Mouse (Mus musculus) midbrain, embryonic 13.5 days (tissue): ENCODE data around the gene En2. TPM values are rescaled to one million over a fixed set of nuclear protein-coding genes. Genes with fewer than 3 reads are reported as not detected.

Experiments used
- ATAC-seq: fragments of 200-750 bp; cut with Nextera tagmentation; 2 replicates; pipeline ENCODE4 v1.8.0; 2017; ENCODE audit warnings: mild to moderate bottlenecking, moderate TSS enrichment, moderate library complexity
- H3K27ac ChIP-seq: fragments of 300-500 bp; sonication (generic); 2 replicates; pipeline ENCODE4 v1.5.1; 2015; ENCODE audit warnings: inconsistent platforms, mild to moderate bottlenecking, moderate library complexity
- H3K27me3 ChIP-seq: fragments of 300-500 bp; sonication (generic); 2 replicates; pipeline ENCODE4 v1.6.1; 2015; ENCODE audit warnings: mild to moderate bottlenecking, inconsistent platforms
- H3K36me3 ChIP-seq: fragments of 300-500 bp; sonication (generic); 2 replicates; pipeline ENCODE4 v1.6.1; 2015; ENCODE audit warnings: mild to moderate bottlenecking, inconsistent platforms
- H3K4me1 ChIP-seq: fragments of 300-500 bp; sonication (generic); replicated peaks from 2 replicates; pipeline ENCODE4 v1.6.1; 2015; ENCODE audit warnings: inconsistent platforms
- H3K4me2 ChIP-seq: fragments of 300-500 bp; sonication (generic); replicated peaks from 2 replicates; pipeline ENCODE4 v1.6.1; 2015; ENCODE audit warnings: moderate library complexity, mild to moderate bottlenecking, inconsistent platforms
- H3K4me3 ChIP-seq: fragments of 300-500 bp; sonication (generic); replicated peaks from 2 replicates; pipeline ENCODE4 v1.5.1; 2015; ENCODE audit warnings: mild to moderate bottlenecking, inconsistent platforms
- H3K9ac ChIP-seq: fragments of 300-500 bp; sonication (generic); replicated peaks from 2 replicates; pipeline ENCODE4 v1.6.1; 2015; ENCODE audit warnings: mild to moderate bottlenecking, inconsistent platforms
- H3K9me3 ChIP-seq: fragments of 300-500 bp; sonication (generic); 2 replicates; pipeline ENCODE4 v1.6.1; 2016; ENCODE audit warnings: mild to moderate bottlenecking, inconsistent platforms
- WGBS: fragments of 180-500 bp; shearing (Covaris S2); methylation state at CpG from one replicate; pipeline ENCODE4 v1.1.7; 2015; 5-methylcytosine and 5-hydroxymethylcytosine counted together
- polyA plus RNA-seq: library from polyadenylated mRNA; unstranded; fragments of >200 nt; fragmentation: Nextera tagmentation; extraction: Ambion mirVana; gene quantifications from 2 replicates; pipeline ENCODE4 v1.2.1, GENCODE M21; 2015

Gene En2
- polyA plus RNA-seq, 1 experiment from 2014 or later = 2.2 TPM

- ATAC-seq = 0 out of 2 replicates have a peak, but pooled peaks have one; percentile 15
- Histone ChIP-seq H3K9ac (peak overlapping the region; percentile 55), H3K4me3 (peak overlapping the region; percentile 30), H3K9me3 (no peaks in the 10 kb centered on the region), H3K27me3 (peaks cover 89% of the 10 kb centered on the region), H3K4me2 (peak overlapping the region; percentile 64), H3K36me3 (0 out of 2 replicates have a peak, but pooled peaks cover 4% of the 10 kb centered on the region), H3K27ac (peak overlapping the region; percentile 90), H3K4me1 (peaks cover 68% of the 10 kb centered on the region)
- 4% methylated on average over 1 of the region's 1 CpGs for WGBS
These were observed 8.2 kb downstream of the En2 start for GRCm38 (mm10) chr5:28173674-28174073.

- peaks cover 70% of the 10 kb centered on the region for H3K4me1 ChIP-seq
- ATAC-seq = no peak
- H3K27ac ChIP-seq = peak overlapping the region; percentile 90
- peak overlapping the region; percentile 30 for H3K4me3 ChIP-seq
- peak overlapping the region; percentile 64 for H3K4me2 ChIP-seq
- 0 out of 2 replicates have a peak, but pooled peaks cover 4% of the 10 kb centered on the region for H3K36me3 ChIP-seq
- H3K9ac ChIP-seq = peak overlapping the region; percentile 55
- 5% methylated on average over 9 of the region's 9 CpGs for WGBS
- peaks cover 89% of the 10 kb centered on the region for H3K27me3 ChIP-seq
- no peaks in the 10 kb centered on the region for H3K9me3 ChIP-seq
These were observed 8.6 kb downstream of the En2 start for GRCm38 (mm10) chr5:28174086-28174485.

DNA sequence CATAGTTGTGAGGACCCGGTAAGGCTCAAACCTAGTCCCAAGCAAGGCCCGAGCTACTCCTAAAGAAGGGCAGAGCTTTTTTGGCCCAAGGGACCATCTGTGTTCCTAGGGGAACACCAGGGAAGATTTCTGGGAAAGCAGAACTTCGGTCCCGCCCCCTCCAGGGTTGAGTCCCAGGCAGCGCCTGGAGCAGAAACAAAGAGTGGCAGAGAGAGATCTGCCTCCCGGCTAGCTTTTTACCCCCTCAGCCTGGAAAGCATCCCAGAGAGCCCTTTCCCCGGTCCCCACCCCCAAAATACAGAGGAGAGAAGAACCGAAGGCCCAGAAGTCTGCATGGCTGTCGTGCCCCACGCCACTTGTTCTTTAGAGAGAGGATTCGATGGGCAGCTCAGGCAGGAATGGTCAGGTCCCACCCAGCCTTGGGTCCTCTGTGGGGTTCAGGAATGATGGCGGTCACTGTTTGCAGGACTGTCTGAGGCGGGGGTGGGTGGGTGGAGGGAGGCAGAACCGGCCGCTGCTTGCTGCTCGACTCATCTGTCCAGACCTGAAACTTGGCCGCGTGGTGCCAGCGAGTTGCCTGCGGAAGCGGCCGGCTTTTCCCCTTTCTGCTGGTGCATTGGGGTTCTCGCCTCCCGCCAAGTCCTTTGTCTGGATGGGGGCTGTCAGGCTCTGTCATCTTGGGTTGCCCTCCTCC is 9.5 kb downstream of the En2 start:
- Histone ChIP-seq H3K27me3 (peaks cover 89% of the 10 kb centered on the region), H3K9me3 (no peaks in the 10 kb centered on the region), H3K4me1 (peaks cover 71% of the 10 kb centered on the region), H3K36me3 (0 out of 2 replicates have a peak, but pooled peaks cover 2% of the 10 kb centered on the region), H3K9ac (peak overlapping the region; percentile 63), H3K4me3 (peak overlapping the region; percentile 30), H3K4me2 (peak overlapping the region; percentile 64), H3K27ac (peak overlapping the region; percentile 90)
- ATAC-seq = peak; percentile 41
- 1% methylated on average over 24 of the region's 24 CpGs for WGBS

GRCm38 (mm10) chr5:28175570-28175919 is 10.1 kb downstream of the En2 start:
- Histone ChIP-seq H3K27me3 (peaks cover 92% of the 10 kb centered on the region), H3K4me3 (peak overlapping the region; percentile 30), H3K36me3 (no peaks in the 10 kb centered on the region), H3K9me3 (no peaks in the 10 kb centered on the region), H3K4me2 (peak overlapping the region; percentile 64), H3K27ac (peak overlapping the region; percentile 90), H3K9ac (peak overlapping the region; percentile 63), H3K4me1 (peaks cover 73% of the 10 kb centered on the region)
- WGBS = 3% methylated on average over 10 of the region's 10 CpGs
- ATAC-seq = peak; percentile 22

- Histone ChIP-seq H3K4me1 (peaks cover 73% of the 10 kb centered on the region), H3K9ac (peak overlapping the region; percentile 63; the same call in 1 of the 2 replicates), H3K36me3 (no peaks in the 10 kb centered on the region), H3K27me3 (peaks cover 92% of the 10 kb centered on the region), H3K4me2 (peak overlapping the region; percentile 64), H3K27ac (peak overlapping the region; percentile 90), H3K9me3 (no peaks in the 10 kb centered on the region), H3K4me3 (0 out of 2 replicates have a peak overlapping the region, but pooled peaks have one; percentile 5)
- ATAC-seq = no peak
- WGBS = 1% methylated on average over 4 of the region's 4 CpGs
These were observed 10.5 kb downstream of the En2 start for GRCm38 (mm10) chr5:28176023-28176422.

- WGBS = 4% methylated on average over 2 of the region's 2 CpGs
- H3K36me3 ChIP-seq = no peaks in the 10 kb centered on the region
- peaks cover 94% of the 10 kb centered on the region for H3K27me3 ChIP-seq
- ATAC-seq = peak; percentile 40
- H3K4me3 ChIP-seq = no peak overlapping the region
- H3K4me1 ChIP-seq = peaks cover 72% of the 10 kb centered on the region
- H3K4me2 ChIP-seq = no peak overlapping the region
- peak overlapping the region; percentile 90 for H3K27ac ChIP-seq
- no peak overlapping the region for H3K9ac ChIP-seq
- no peaks in the 10 kb centered on the region for H3K9me3 ChIP-seq
These were observed 11.1 kb downstream of the En2 start for GRCm38 (mm10) chr5:28176585-28176984.

DNA sequence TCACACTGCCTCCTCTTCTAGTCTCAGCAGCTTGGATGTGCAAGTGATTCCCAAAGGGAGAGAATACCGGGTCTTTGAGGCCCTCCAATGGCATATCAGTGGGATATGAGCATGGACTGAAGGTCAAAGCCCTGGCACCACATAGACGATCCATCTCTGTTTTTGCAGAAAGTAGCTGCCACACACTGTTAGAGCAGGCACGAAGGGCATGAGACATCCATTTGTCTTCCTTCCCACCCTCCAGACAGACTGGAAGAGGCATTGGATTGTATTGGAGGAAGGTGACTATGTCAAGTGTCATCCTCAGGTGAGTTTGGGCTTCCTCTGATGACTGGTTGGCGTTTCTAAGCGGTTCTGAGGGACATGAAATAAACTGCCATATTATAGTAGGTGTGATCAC is 12.8 kb downstream of the En2 start:
- Histone ChIP-seq H3K27me3 (peaks cover 95% of the 10 kb centered on the region), H3K9ac (no peak overlapping the region), H3K27ac (no peak overlapping the region), H3K4me2 (no peak overlapping the region), H3K9me3 (no peaks in the 10 kb centered on the region), H3K36me3 (no peaks in the 10 kb centered on the region), H3K4me1 (peaks cover 61% of the 10 kb centered on the region), H3K4me3 (no peak overlapping the region)
- WGBS = 19% methylated on average over 5 of the region's 5 CpGs
- no peak for ATAC-seq

DNA sequence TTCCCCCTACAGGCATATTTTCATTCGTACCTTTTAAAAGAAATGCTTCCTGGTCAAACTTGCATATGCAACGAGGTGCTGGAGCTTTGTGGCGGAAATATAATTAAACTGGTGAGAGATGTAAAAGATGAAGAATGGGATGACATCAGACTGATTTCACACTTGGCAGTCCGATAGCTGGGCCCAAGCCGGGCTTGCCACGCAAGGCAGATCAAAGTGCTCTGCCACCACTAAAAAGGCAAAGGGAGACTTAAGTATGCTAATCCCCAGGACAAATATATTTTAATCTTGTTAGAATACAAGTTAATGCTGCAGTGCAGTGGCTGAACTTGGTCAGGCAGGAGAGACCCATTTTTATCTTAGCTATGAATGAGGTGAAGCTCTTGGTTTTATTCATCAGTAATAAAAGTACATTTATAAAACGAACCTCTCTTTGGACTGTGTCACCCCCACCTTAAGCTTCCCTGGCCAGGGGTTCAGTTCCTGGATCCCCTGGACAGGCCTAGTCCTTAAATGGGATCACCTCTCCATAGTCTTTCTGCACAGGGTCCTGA is 13.8 kb downstream of the En2 start:
- no peaks in the 10 kb centered on the region for H3K9me3 ChIP-seq
- H3K4me3 ChIP-seq = no peak overlapping the region
- ATAC-seq = 0 out of 2 replicates have a peak, but pooled peaks have one; percentile 31
- no peak overlapping the region for H3K9ac ChIP-seq
- WGBS = 3% methylated on average over 7 of the region's 7 CpGs
- peaks cover 94% of the 10 kb centered on the region for H3K27me3 ChIP-seq
- H3K36me3 ChIP-seq = no peaks in the 10 kb centered on the region
- peaks cover 51% of the 10 kb centered on the region for H3K4me1 ChIP-seq
- H3K4me2 ChIP-seq = peak overlapping the region; percentile 27
- peak overlapping the region; percentile 53; the same call in 1 of the 2 replicates for H3K27ac ChIP-seq

DNA sequence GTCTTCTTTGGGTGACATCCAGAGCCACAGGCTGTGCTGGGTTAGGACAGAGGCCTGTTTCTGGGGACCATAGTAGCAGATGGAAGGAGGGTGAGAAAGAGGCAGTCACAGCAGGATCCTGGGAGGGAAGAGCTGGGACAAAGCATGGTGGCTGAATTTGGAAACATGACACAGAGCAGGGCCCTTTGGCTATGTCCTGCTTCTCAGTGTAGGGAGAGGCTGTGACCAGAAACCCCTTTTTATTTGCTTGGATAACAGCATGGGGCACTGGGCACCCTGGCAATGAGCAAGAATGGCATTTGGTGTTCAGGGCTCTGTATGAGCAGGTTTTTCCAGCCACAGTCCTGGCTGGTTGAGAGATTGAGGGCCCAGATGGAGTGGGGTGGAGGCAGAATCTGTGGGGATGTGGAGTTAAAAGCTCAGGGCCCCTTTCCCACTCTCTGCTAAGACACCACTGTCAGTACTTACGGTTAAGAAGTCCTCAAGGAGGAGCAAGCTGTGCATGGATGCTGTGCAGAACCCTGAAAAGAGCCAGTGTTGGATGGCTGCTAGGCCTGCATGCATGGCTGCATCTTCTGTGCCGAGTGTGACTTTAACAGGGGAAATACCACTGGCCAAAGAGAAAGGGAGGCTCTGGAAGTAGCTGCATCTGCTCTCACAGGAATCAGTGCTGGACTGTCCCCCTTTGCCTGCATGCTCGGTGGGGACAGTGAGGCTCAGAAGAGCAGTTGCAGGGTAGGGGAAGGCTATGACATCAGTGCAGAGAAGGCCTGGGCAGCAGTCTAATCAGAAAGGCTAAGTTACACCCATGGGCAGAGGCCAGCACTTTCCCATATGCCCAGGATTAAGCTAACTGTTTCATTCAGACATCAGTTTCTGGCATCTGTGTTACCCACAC is 26.0 kb downstream of the En2 start:
- 10% methylated on average over 3 of the region's 3 CpGs for WGBS
- Histone ChIP-seq H3K4me3 (no peak overlapping the region), H3K4me2 (no peak overlapping the region), H3K9ac (no peak overlapping the region; the same call in 1 of the 2 replicates), H3K4me1 (peaks cover 25% of the 10 kb centered on the region), H3K27ac (peak overlapping the region; percentile 42), H3K36me3 (no peaks in the 10 kb centered on the region), H3K9me3 (no peaks in the 10 kb centered on the region), H3K27me3 (peaks cover 14% of the 10 kb centered on the region)
- peak; percentile 43 for ATAC-seq

DNA sequence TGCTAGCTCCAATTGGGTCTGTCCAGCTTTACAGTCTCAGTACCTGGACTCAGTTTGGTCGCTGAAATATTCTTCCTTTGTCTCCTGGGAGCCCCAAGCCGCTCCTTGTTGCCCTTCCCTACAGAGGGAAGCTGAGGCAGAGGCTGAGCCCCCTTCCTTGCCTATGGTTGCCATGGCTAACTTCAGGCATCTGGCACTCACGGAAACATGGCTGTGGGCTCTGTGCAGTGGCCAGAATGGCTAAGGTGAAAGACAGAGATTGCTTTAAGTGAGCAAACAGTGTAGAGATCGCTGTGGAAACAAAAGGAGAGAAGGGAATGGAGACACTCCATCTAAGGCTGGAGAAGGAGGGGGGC is 26.6 kb downstream of the En2 start:
- ATAC-seq = peak; percentile 38
- Histone ChIP-seq H3K9ac (no peak overlapping the region), H3K27me3 (peaks cover 14% of the 10 kb centered on the region), H3K4me3 (no peak overlapping the region), H3K27ac (peak overlapping the region; percentile 42), H3K4me2 (no peak overlapping the region), H3K4me1 (peaks cover 25% of the 10 kb centered on the region), H3K36me3 (no peaks in the 10 kb centered on the region), H3K9me3 (no peaks in the 10 kb centered on the region)
- WGBS = 8% methylated on average over 4 of the region's 4 CpGs

DNA sequence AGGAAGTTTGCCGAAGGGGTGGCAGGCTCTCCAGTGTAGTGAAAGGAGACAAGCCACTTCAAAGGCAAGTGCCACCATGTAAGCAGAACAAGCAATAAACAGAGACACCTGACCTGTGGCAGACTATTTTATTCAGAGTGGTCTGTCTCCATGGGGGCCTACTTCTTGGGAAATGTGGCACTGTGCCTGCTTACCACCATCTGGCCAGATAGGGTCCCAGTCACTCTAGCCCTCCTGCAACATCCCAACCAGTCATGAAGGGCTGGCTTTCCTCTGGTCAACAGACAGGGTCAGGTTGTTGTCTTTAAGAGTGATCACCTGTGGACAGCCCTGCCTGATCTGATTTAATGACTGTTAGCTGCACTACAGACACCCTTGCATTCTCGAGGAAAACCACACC is 30.0 kb downstream of the En2 start:
- Histone ChIP-seq H3K36me3 (no peaks in the 10 kb centered on the region), H3K4me3 (no peak overlapping the region), H3K27ac (no peak overlapping the region), H3K4me1 (peaks cover 36% of the 10 kb centered on the region), H3K4me2 (no peak overlapping the region), H3K27me3 (peaks cover 17% of the 10 kb centered on the region), H3K9me3 (no peaks in the 10 kb centered on the region), H3K9ac (no peak overlapping the region)
- ATAC-seq = 0 out of 2 replicates have a peak, but pooled peaks have one; percentile 5
- 47% methylated on average over 2 of the region's 2 CpGs for WGBS
